Mouse (Mus musculus) forebrain, postnatal 0 days (tissue): ENCODE data around the gene Aim2. TPM values are rescaled to one million over a fixed set of nuclear protein-coding genes. Genes with fewer than 3 reads are reported as not detected.
A peak's percentile ranks its signal among the peaks of the same experiment; 100 is the strongest.
"Not testable (repeated sequence)": the region's sequence is repeated elsewhere in the genome, so short reads cannot be mapped to it uniquely, and the experiment has no call there.

Experiments
- ATAC-seq: fragments of 200-750 bp; cut with Nextera tagmentation; 2 replicates; pipeline ENCODE4 v1.8.0; 2017; ENCODE audit warnings: mild to moderate bottlenecking, moderate library complexity
- DNase-seq: peaks from one replicate; pipeline ENCODE4 v3.0.0-alpha.2; 2015
- H3K27ac ChIP-seq: fragments of 300-500 bp; sonication (generic); 2 replicates; pipeline ENCODE4 v1.5.1; 2014; ENCODE audit warnings: low read depth, mild to moderate bottlenecking, antibody characterized with exemption, low read length, moderate library complexity, mixed read lengths
- H3K27me3 ChIP-seq: fragments of 300-500 bp; sonication (generic); 2 replicates; pipeline ENCODE4 v1.6.1; 2014; ENCODE audit warnings: mild to moderate bottlenecking, low read length, mixed read lengths; ENCODE audit not compliant: insufficient read depth
- H3K36me3 ChIP-seq: fragments of 300-500 bp; sonication (generic); 2 replicates; pipeline ENCODE4 v1.6.1; 2014; ENCODE audit warnings: mild to moderate bottlenecking, moderate library complexity; ENCODE audit not compliant: insufficient read depth
- H3K4me1 ChIP-seq: fragments of 300-500 bp; sonication (generic); 2 replicates; pipeline ENCODE4 v1.6.1; 2014; ENCODE audit warnings: antibody characterized with exemption; ENCODE audit not compliant: insufficient read depth
- H3K4me2 ChIP-seq: fragments of 300-500 bp; sonication (generic); 2 replicates; pipeline ENCODE4 v1.6.1; 2014; ENCODE audit warnings: low read depth, mild to moderate bottlenecking, moderate library complexity
- H3K4me3 ChIP-seq: fragments of 300-500 bp; sonication (generic); 2 replicates; pipeline ENCODE4 v1.5.1; 2014; ENCODE audit warnings: low read depth, low read length, mixed read lengths
- H3K9ac ChIP-seq: fragments of 300-500 bp; sonication (generic); 2 replicates; pipeline ENCODE4 v1.6.1; 2014; ENCODE audit warnings: mild to moderate bottlenecking
- H3K9me3 ChIP-seq: fragments of 300-500 bp; sonication (generic); 2 replicates; pipeline ENCODE4 v1.6.1; 2016; ENCODE audit warnings: low read length
- CTCF ChIP-seq: sonication (generic); IDR thresholded peaks from 2 replicates; pipeline ENCODE4 v1.5.1; 2016; ENCODE audit warnings: antibody characterized with exemption, control low read depth, low read depth
- WGBS: fragments of 180-500 bp; shearing (Covaris S2); extraction: QIAGEN DNeasy Blood & Tissue Kit; methylation state at CpG from one replicate; pipeline ENCODE4 v1.1.7; 2014; 5-methylcytosine and 5-hydroxymethylcytosine counted together
- polyA plus RNA-seq: library from polyadenylated mRNA; unstranded; fragments of >200 nt; fragmentation: Nextera tagmentation; extraction: Ambion mirVana; gene quantifications from 2 replicates; pipeline ENCODE4 v1.2.1, GENCODE M21; 2015
- total RNA-seq: library from RNA; depleted of rRNA; stranded (reverse); fragments of >200 nt; gene quantifications from 2 replicates; pipeline ENCODE4 v1.2.3, GENCODE M21; 2014; rRNA removed

Gene Aim2
- 2.3 and 4.5 TPM in 2 replicates for total RNA-seq
- 1.1 and 1.8 TPM in 2 replicates for polyA plus RNA-seq

DNA sequence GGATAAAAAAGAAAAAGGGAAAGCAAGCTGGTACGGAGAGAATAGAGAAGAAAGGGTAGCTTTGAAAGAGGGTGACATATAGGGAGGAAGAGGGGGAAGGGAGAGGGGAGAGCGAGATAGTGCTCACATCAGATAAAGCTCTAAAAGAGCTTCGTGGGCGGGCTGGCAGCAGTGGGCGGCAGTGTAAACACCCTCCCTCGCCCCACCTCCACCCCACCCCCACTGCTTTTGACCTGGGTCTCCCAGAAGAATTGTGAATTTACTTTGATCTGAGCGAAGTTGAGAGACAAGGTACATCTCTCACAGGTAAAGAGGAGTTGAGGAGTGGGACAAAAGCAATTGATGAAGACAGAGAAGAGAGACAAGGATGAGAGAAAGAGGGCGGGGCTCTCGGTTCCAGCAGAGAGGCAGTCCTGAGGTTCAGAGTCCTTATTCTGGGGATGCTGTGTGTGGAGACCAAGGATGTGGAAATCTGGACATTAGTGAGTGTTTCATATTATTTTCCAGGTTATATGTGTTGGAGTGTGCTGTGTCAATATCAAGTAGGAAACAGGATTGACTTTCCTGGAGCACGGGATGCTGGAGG, at the start of gene Aim2:
Aim2 (plus strand) TSS at position 508 of the 586 bp plus-strand sequence.
- WGBS, result 10% methylated on average over 10 of the region's 10 CpGs

DNA sequence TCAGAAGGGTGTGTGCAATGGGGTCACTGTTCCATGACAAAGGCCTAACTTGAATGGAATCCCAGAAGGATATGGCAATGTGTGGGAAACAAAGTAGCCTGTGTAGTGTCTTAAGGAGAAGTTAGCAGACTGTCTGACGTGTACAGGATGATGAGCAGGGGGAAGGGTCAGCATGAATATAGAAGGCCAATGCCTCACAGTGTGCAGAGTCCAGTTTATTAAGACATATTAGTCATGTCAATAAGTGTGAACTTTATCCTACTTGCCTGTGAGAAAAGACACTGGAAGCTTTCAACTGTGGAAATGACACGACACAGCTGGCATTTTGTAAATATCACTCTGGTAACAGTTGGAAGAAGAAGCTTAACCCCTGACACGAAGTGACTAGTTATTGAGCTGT, 47.9 kb upstream of the Aim2 start:
- H3K4me2 ChIP-seq, H3K27me3 ChIP-seq, H3K4me3 ChIP-seq, H3K9ac ChIP-seq, H3K36me3 ChIP-seq, H3K27ac ChIP-seq, H3K9me3 ChIP-seq, DNase-seq, ATAC-seq, H3K4me1 ChIP-seq: not testable (repeated sequence)
- 80% methylated on average over 3 of the region's 3 CpGs for WGBS

More for the DNA sequence above, at the start of gene Aim2:
- Histone ChIP-seq H3K9me3 (no peaks in the 10 kb centered on the region), H3K9ac (no peak within 1 kb of the TSS), H3K4me2 (peak within 1 kb of the TSS; percentile 38), H3K36me3 (peaks cover 14% of the 10 kb centered on the region), H3K27me3 (no peaks in the 10 kb centered on the region), H3K4me3 (peak within 1 kb of the TSS; percentile 21), H3K4me1 (no peaks in the 10 kb centered on the region), H3K27ac (no peak within 1 kb of the TSS)
- no peak for TF ChIP-seq CTCF
- ATAC-seq (peak; percentile 28; the same call in 1 of the 2 replicates), DNase-seq (no peak)

DNA sequence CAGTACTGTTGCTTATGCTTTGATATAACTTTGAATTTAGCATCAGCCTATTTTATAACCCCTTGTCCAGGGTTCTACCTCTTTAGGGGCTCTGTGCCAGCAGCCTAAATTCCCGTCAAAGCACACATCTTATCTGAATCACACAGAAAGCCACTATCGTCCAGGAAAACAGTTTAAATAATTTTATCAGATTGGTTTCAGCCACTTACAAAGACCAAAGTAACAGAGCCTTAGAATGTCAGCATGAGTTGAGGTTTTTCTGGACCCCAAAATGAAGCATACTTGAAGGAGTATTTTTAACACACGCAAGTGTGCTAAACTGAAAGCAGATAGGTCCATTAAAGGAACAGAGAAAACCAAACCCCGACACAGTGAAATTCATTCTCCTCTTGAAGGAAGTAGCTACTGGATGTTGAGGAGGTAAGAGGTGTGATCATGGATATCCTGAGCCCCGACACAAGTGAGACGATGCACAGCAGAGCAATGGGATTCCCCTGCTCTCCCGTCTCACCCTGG, 37.1 kb upstream of the Aim2 start:
- not testable (repeated sequence) for H3K4me2 ChIP-seq, H3K36me3 ChIP-seq, ATAC-seq, H3K27ac ChIP-seq, H3K27me3 ChIP-seq, H3K9ac ChIP-seq, H3K9me3 ChIP-seq, H3K4me1 ChIP-seq, H3K4me3 ChIP-seq, DNase-seq
- WGBS, result 81% methylated on average over 7 of the region's 7 CpGs

DNA sequence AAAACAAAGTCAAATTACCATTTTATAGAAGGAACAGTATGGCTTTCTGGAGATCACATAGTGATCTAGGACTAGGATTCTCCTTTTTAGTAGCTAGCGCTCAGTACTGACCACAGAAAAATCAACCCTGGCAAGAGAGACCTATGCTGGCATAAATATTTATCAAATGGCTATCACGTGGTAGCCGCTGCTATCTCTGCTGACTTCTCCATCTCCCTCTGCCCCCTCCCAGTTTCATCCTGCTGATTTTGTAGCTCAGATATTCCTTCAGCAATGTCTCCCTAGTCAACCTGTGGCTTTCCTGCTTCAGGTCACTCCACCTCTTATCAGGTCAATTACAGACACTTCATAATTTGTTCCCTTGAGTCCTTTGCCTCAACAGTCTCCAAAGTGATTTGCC, 35.0 kb upstream of the Aim2 start:
- H3K9me3 ChIP-seq, result no peaks in the 10 kb centered on the region
- no peak overlapping the region for H3K9ac ChIP-seq
- no peak overlapping the region for H3K4me3 ChIP-seq
- H3K27me3 ChIP-seq, result no peaks in the 10 kb centered on the region
- TF ChIP-seq CTCF, result no peak
- ATAC-seq (no peak), DNase-seq (no peak)
- H3K4me1 ChIP-seq, result no peaks in the 10 kb centered on the region
- no peak overlapping the region for H3K4me2 ChIP-seq
- 94% methylated on average over 3 of the region's 3 CpGs for WGBS
- H3K36me3 ChIP-seq, result no peaks in the 10 kb centered on the region
- H3K27ac ChIP-seq, result no peak overlapping the region

DNA sequence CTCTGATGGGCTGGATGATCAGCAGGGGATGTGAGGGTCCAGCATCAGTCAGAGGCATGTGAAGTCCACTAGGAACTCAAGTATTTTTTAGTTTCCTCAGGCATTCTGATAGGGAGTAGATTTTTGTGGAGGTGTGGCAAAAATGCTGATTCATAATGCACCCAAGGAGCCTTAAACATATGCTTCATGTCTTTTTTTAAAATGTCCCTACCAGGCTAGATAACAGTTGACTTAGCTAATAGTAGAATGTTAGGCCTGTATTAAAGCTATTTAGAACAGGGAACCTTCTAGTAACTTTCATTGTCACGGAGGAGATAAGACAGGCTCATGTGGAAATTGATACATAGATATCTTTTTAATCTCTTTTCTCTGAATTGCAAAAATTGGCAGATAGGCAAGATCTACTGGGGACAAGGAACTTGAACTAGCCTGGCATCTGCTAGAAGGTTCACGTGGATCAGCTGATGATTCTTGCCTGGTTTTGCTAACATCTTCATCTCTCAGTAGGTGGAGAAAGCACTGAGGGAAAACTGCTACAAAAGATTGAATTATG, 32.7 kb upstream of the Aim2 start:
- no peaks in the 10 kb centered on the region for H3K4me1 ChIP-seq
- no peaks in the 10 kb centered on the region for H3K9me3 ChIP-seq
- DNase-seq, result no peak
- no peak overlapping the region for H3K4me3 ChIP-seq
- 89% methylated on average over 2 of the region's 2 CpGs for whole genome bisulfite sequencing
- H3K27me3 ChIP-seq, result no peaks in the 10 kb centered on the region
- ATAC-seq, result no peak
- no peak overlapping the region for H3K4me2 ChIP-seq
- no peak overlapping the region for H3K9ac ChIP-seq
- no peak for TF ChIP-seq CTCF
- no peak overlapping the region for H3K27ac ChIP-seq
- no peaks in the 10 kb centered on the region for H3K36me3 ChIP-seq

DNA sequence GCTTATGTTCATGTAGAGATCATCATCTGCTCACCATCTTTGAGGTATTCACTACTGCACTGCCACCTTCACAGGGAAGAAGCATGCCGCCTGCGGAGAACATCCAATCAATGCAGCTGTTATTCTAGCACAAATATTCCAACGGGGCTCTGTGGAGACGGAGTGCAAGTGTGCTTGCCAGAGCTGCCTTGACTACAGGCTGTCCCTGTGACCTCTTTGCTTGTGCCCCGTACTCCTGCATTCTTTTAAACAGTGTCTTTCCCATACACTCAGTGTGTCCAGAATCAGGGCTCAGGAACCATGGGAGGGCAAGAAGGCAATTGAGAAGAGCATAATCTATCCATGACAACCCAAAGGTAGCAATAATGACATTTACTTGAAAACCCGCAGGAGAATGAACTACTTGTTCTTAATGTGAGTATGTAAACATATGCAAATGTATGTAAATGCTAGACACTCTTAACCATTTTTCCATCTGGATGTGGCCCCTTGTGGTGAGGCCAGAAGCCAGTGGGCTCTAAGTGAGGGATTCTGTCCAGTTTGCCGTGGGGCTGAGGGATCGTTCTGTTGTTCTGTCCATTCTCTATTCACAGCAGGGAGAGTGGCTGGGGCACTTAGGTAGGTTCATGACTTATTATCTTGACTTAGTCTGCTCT, 29.0 kb upstream of the Aim2 start:
- TF ChIP-seq CTCF, result no peak
- no peak overlapping the region for H3K4me2 ChIP-seq
- H3K4me3 ChIP-seq, result no peak overlapping the region
- WGBS, result 41% methylated on average over 8 of the region's 8 CpGs
- H3K4me1 ChIP-seq, result no peaks in the 10 kb centered on the region
- ATAC-seq (peak; percentile 63), DNase-seq (no peak)
- no peaks in the 10 kb centered on the region for H3K27me3 ChIP-seq
- no peak overlapping the region for H3K9ac ChIP-seq
- H3K36me3 ChIP-seq, result no peaks in the 10 kb centered on the region
- H3K27ac ChIP-seq, result 0 out of 2 replicates have a peak overlapping the region, but pooled peaks have one; percentile 9
- H3K9me3 ChIP-seq, result no peaks in the 10 kb centered on the region

DNA sequence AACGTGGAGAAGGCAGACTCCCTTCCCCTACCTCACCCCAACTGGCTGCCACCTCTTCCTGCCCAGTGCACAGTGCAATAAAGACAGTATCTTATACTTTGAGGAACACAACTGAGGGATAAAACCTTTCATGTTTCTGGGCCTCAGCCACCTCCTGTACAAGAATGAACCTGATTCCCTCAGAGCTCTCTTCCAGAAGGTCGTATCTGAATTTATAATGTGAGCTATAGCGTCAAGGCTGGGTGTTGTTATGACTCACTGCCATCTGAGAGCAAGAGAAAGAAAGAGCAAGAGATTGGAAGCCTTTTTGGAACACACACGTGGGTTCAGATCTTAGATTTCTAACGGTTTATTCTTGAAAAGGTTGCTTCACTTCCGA, 28.4 kb upstream of the Aim2 start:
- no peak overlapping the region for H3K27ac ChIP-seq
- ATAC-seq, result peak; percentile 56
- H3K4me3 ChIP-seq, result no peak overlapping the region
- 48% methylated on average over 6 of the region's 6 CpGs for WGBS
- no peak for DNase-seq
- H3K9ac ChIP-seq, result no peak overlapping the region
- H3K4me2 ChIP-seq, result no peak overlapping the region
- no peaks in the 10 kb centered on the region for H3K9me3 ChIP-seq
- TF ChIP-seq CTCF, result no peak
- H3K36me3 ChIP-seq, result no peaks in the 10 kb centered on the region
- H3K27me3 ChIP-seq, result no peaks in the 10 kb centered on the region
- no peaks in the 10 kb centered on the region for H3K4me1 ChIP-seq
